Mouse (Mus musculus): ENCODE data around the gene Syt8. TPM values are rescaled to one million over a fixed set of nuclear protein-coding genes. Genes with fewer than 3 reads are reported as not detected.

The Syt8 gene
- polyA plus RNA-seq, 1 experiment from 2014 or later, result not detected

DNA sequence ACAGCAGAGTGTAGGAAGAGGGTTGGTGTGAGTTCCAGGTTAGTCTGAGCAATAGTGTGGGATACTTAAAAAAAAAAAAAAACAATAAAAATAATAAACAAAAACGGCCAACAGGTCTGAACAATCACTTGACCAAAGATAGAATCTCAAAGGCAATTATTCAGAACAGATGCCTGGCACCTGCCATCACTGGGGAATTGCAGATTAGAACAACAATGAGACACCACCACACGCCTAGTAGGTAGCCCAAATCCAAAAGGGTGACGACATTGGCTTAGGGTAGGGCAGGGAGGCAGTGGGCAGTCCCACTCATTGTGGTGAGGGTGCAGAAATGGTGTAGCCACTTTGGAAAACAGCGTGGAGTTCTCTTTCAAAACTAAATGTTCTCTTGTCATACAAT is 43.0 kb upstream of the Syt8 start:
- WGBS, result 73% methylated on average over 4 of the region's 4 CpGs
- Histone ChIP-seq H3K27me3 (ENCODE audit: control insufficient read depth, insufficient read depth, low read length) (no peaks in the 10 kb centered on the region), H3K4me2 (replicated peaks; ENCODE audit: low read depth, low read length) (no peak overlapping the region), H3K36me3 (ENCODE audit: control insufficient read depth, insufficient read depth, low read length) (no peaks in the 10 kb centered on the region), H3K9ac (ENCODE audit: low read depth, low read length) (no peak overlapping the region), H3K27ac (ENCODE audit: low read depth, low read length) (no peak overlapping the region), H3K4me3 (ENCODE audit: low read length) (no peak overlapping the region), H3K4me1 (ENCODE audit: control insufficient read depth, insufficient read depth, low read length) (peaks cover 5% of the 10 kb centered on the region), H3K9me3 (ENCODE audit: control insufficient read depth, low read length) (no peaks in the 10 kb centered on the region)
- no peak for ATAC-seq (ENCODE audit: low FRiP score, low TSS enrichment)

DNA sequence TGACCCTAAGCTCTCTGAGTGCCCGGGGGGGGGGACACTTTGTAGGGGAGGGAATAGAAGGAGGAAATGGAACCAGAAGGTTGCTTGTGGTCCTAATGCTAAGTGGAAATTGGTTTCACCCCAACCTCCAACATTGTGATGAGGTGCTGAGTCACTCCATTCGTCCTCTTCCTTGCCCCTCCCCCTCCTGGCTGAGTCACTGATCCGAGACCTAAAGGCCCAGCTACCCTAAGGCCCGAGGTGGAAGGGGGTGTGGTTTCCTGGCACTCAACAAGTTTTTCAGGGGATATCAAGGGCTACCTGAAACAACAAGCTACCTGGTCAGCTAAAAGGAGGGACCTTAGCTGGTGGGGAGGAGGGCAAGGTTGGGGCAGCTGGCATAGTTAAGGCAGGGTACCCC is 41.5 kb upstream of the Syt8 start:
- no peak overlapping the region for H3K9ac ChIP-seq (ENCODE audit: low read depth, low read length)
- H3K36me3 ChIP-seq (ENCODE audit: control insufficient read depth, insufficient read depth, low read length), result no peaks in the 10 kb centered on the region
- no peak for ATAC-seq (ENCODE audit: low FRiP score, low TSS enrichment)
- H3K4me1 ChIP-seq (ENCODE audit: control insufficient read depth, insufficient read depth, low read length), result no peaks in the 10 kb centered on the region
- no peak overlapping the region for H3K4me2 ChIP-seq (replicated peaks; ENCODE audit: low read depth, low read length)
- WGBS, result 19% methylated on average over 4 of the region's 4 CpGs
- H3K4me3 ChIP-seq (ENCODE audit: low read length), result no peak overlapping the region
- H3K9me3 ChIP-seq (ENCODE audit: control insufficient read depth, low read length), result no peaks in the 10 kb centered on the region
- no peak overlapping the region for H3K27ac ChIP-seq (ENCODE audit: low read depth, low read length)
- no peaks in the 10 kb centered on the region for H3K27me3 ChIP-seq (ENCODE audit: control insufficient read depth, insufficient read depth, low read length)

DNA sequence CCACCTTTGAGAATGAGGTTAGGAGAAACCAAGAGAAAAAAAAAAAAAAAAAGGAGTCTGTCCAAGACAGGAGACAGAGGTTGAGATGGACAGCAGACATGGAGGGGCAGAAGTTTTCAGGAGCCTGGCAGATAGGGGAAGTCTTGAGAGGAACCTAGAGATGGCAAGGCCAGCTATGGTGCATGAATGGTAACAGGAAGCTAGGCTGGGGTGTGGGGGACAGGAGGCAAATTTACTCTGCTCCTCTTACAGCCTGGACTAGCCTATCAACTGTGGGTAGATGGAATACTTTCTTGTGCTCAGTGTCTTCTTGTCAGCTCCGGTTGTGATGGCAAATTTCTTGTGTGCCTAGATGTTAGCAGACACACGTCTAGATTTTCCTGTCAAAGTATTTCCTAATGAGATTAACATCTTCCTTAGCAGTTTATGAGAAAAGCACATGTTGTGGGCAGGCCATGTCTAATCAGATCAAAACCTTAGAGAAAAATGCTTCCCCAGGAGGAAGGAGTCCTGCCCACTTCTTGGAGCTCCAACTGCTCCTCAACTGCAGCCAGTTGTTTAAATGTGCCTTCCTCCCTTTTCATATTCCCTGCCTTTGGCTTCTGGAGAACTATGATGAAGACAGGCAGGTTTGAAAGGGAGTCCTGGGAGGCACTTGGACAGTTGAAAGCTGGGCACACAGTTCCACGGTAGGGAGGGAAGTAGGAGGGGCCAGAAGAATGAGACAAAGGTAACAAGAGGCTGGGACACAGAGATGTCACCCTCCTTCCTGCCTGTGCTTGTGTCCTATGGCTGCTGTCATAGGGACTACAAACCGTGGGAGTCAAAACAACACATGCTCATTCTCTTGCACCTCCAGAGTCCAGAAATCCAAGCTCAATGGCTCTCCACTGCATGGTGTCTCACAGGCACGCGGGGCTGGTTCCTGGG is 40.1 kb upstream of the Syt8 start:
- WGBS, result 68% methylated on average over 6 of the region's 6 CpGs
- no peak overlapping the region for H3K27ac ChIP-seq (ENCODE audit: low read depth, low read length)

DNA sequence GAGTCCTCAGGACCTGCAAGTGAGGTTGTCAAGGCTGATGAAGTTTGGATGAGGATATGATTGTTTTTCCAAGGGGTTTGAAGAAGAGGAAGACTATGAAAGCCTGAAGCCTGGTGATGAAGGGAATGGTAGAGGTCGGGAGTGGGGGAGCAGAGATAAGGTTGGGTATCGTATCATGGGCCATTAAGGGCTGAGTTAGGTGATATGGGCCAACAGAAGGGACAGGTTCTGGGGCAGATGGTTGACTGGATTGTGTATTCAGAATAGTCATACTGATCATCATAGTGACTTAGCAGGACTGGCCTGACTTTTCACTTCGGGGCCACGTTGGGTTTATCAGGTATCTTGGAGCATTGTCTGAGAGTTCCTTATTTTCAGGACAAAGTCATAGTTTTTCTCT is 39.2 kb upstream of the Syt8 start:
- WGBS, result 87% methylated on average over 4 of the region's 4 CpGs
- Histone ChIP-seq H3K9ac (ENCODE audit: low read depth, low read length) (no peak overlapping the region), H3K4me3 (ENCODE audit: low read length) (no peak overlapping the region), H3K4me1 (ENCODE audit: control insufficient read depth, insufficient read depth, low read length) (0 out of 2 replicates have a peak, but pooled peaks cover 3% of the 10 kb centered on the region), H3K27ac (ENCODE audit: low read depth, low read length) (no peak overlapping the region), H3K27me3 (ENCODE audit: control insufficient read depth, insufficient read depth, low read length) (no peaks in the 10 kb centered on the region), H3K4me2 (replicated peaks; ENCODE audit: low read depth, low read length) (no peak overlapping the region), H3K9me3 (ENCODE audit: control insufficient read depth, low read length) (no peaks in the 10 kb centered on the region), H3K36me3 (ENCODE audit: control insufficient read depth, insufficient read depth, low read length) (no peaks in the 10 kb centered on the region)
- ATAC-seq (ENCODE audit: low FRiP score, low TSS enrichment), result no peak

More for the DNA sequence above, 40.1 kb upstream of the Syt8 start:
- H3K4me1 ChIP-seq (ENCODE audit: control insufficient read depth, insufficient read depth, low read length), result 0 out of 2 replicates have a peak, but pooled peaks cover under 1% of the 10 kb centered on the region
- H3K27me3 ChIP-seq (ENCODE audit: control insufficient read depth, insufficient read depth, low read length), result no peaks in the 10 kb centered on the region
- H3K9ac ChIP-seq (ENCODE audit: low read depth, low read length), result no peak overlapping the region
- no peaks in the 10 kb centered on the region for H3K9me3 ChIP-seq (ENCODE audit: control insufficient read depth, low read length)
- H3K36me3 ChIP-seq (ENCODE audit: control insufficient read depth, insufficient read depth, low read length), result no peaks in the 10 kb centered on the region
- no peak overlapping the region for H3K4me2 ChIP-seq (replicated peaks; ENCODE audit: low read depth, low read length)
- no peak for ATAC-seq (ENCODE audit: low FRiP score, low TSS enrichment)
- H3K4me3 ChIP-seq (ENCODE audit: low read length), result no peak overlapping the region

DNA sequence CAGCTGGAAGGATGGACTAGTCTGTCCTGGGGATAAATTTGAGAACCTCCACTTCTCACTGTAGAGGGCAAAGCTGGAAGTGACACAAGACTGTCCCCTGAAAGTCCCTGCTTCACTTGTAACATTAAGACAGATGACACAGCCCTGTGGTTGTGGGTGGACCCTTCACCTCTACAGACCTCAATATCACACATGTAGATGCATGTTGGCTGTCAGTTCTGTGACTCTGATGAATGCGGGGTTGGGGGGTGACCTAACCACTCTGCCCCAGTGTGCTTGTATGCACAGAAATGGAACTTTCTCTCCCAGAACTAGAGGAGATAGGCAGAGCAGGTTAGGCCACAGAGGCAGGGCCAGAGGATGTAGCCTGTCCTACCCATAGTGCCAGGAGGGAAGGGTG is 38.0 kb upstream of the Syt8 start:
- H3K36me3 ChIP-seq (ENCODE audit: control insufficient read depth, insufficient read depth, low read length), result no peaks in the 10 kb centered on the region
- H3K9ac ChIP-seq (ENCODE audit: low read depth, low read length), result no peak overlapping the region
- no peaks in the 10 kb centered on the region for H3K27me3 ChIP-seq (ENCODE audit: control insufficient read depth, insufficient read depth, low read length)
- 88% methylated on average over 1 of the region's 1 CpGs for WGBS
- no peak overlapping the region for H3K4me3 ChIP-seq (ENCODE audit: low read length)
- H3K4me2 ChIP-seq (replicated peaks; ENCODE audit: low read depth, low read length), result no peak overlapping the region
- H3K9me3 ChIP-seq (ENCODE audit: control insufficient read depth, low read length), result no peaks in the 10 kb centered on the region
- no peak for ATAC-seq (ENCODE audit: low FRiP score, low TSS enrichment)
- no peak overlapping the region for H3K27ac ChIP-seq (ENCODE audit: low read depth, low read length)
- H3K4me1 ChIP-seq (ENCODE audit: control insufficient read depth, insufficient read depth, low read length), result 0 out of 2 replicates have a peak, but pooled peaks cover 3% of the 10 kb centered on the region

DNA sequence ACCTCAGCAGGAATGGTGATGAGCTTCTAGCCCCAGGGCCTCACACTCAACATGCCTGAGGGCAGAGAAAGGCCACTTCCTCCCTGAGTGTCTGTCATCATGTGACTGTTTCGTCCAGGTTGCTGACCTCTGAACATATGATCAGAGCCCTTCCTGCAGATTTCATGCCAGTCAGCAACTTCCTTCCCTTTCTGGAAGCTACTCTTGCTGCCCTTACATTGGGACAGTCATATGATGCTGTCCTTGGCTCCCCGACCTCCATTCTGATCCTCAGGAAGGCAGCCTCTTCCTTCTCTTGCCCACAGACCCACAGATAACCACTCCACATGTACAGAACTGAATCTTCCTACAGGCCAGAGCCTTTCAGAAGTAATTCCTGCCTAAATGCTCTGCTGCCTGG is 36.6 kb upstream of the Syt8 start:
- ATAC-seq (ENCODE audit: low FRiP score, low TSS enrichment), result no peak
- peak overlapping the region; percentile 1; the same call in 1 of the 2 replicates for H3K27ac ChIP-seq (ENCODE audit: low read depth, low read length)
- no peaks in the 10 kb centered on the region for H3K9me3 ChIP-seq (ENCODE audit: control insufficient read depth, low read length)
- H3K36me3 ChIP-seq (ENCODE audit: control insufficient read depth, insufficient read depth, low read length), result no peaks in the 10 kb centered on the region
- H3K4me3 ChIP-seq (ENCODE audit: low read length), result no peak overlapping the region
- H3K9ac ChIP-seq (ENCODE audit: low read depth, low read length), result no peak overlapping the region
- no peak overlapping the region for H3K4me2 ChIP-seq (replicated peaks; ENCODE audit: low read depth, low read length)
- 42% methylated on average over 2 of the region's 2 CpGs for whole genome bisulfite sequencing
- 0 out of 2 replicates have a peak, but pooled peaks cover 3% of the 10 kb centered on the region for H3K4me1 ChIP-seq (ENCODE audit: control insufficient read depth, insufficient read depth, low read length)
- H3K27me3 ChIP-seq (ENCODE audit: control insufficient read depth, insufficient read depth, low read length), result no peaks in the 10 kb centered on the region

DNA sequence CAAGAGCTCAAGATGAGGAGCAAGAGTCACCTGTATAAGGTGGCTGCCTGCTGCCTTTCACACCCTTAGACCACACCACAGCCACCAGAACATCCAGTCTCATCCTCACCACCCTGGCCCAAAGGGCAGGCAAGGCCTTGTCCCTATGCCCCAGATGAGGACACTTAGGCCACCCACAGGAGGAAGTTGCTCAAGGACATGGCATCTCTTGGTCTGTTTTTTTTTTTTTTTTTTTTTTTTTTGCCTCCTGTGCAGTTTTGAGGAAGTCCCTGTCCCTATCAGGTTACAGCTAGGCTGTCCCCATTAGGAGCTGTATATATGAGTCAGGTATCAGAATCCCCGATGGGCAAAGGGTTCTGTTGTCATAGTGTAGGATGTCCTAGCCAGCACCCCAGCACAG is 35.4 kb upstream of the Syt8 start:
- Histone ChIP-seq H3K4me2 (replicated peaks; ENCODE audit: low read depth, low read length) (no peak overlapping the region), H3K9ac (ENCODE audit: low read depth, low read length) (no peak overlapping the region), H3K27ac (ENCODE audit: low read depth, low read length) (0 out of 2 replicates have a peak overlapping the region, but pooled peaks have one; percentile 9), H3K9me3 (ENCODE audit: control insufficient read depth, low read length) (no peaks in the 10 kb centered on the region), H3K36me3 (ENCODE audit: control insufficient read depth, insufficient read depth, low read length) (no peaks in the 10 kb centered on the region), H3K4me3 (ENCODE audit: low read length) (no peak overlapping the region), H3K27me3 (ENCODE audit: control insufficient read depth, insufficient read depth, low read length) (no peaks in the 10 kb centered on the region), H3K4me1 (ENCODE audit: control insufficient read depth, insufficient read depth, low read length) (peaks cover 5% of the 10 kb centered on the region; the same call in 1 of the 2 replicates)
- 0 out of 2 replicates have a peak, but pooled peaks have one; percentile 41 for ATAC-seq (ENCODE audit: low FRiP score, low TSS enrichment)
- WGBS, result 15% methylated on average over 1 of the region's 1 CpGs

DNA sequence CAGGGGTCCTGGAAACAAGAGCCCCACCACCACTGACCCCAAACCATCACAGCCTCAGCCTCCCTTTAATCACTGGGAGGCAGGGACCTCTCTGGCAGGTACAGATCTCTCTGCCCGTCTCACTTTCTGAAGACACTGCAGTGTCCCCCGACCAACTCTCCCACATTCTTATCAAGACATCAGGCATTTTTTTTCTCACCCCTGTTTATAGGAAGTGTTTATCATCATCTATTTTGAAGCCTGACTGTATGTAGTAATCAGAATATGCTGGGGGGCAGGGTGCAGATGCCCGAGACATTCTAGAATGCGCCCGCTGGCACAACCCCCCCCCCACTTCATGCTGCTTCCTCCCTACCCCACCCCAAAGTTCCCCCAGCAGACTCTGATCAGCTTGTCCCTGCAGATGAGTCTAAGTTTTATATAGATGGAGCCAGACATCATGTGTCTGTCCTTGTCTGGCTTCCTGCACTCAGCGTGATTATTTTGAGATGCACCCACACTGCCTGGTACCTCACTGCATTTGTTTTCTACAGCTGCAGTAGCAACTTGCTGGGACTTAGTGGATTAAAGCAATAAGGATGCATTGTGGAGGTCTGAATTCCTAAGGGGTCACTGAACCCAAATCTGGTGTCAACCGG is 34.4 kb upstream of the Syt8 start:
- H3K4me1 ChIP-seq (ENCODE audit: control insufficient read depth, insufficient read depth, low read length), result peaks cover 7% of the 10 kb centered on the region; the same call in 1 of the 2 replicates
- ATAC-seq (ENCODE audit: low FRiP score, low TSS enrichment), result no peak
- no peak overlapping the region; the same call in 1 of the 2 replicates for H3K27ac ChIP-seq (ENCODE audit: low read depth, low read length)
- no peak overlapping the region for H3K4me3 ChIP-seq (ENCODE audit: low read length)
- H3K36me3 ChIP-seq (ENCODE audit: control insufficient read depth, insufficient read depth, low read length), result no peaks in the 10 kb centered on the region
- H3K27me3 ChIP-seq (ENCODE audit: control insufficient read depth, insufficient read depth, low read length), result no peaks in the 10 kb centered on the region
- no peaks in the 10 kb centered on the region for H3K9me3 ChIP-seq (ENCODE audit: control insufficient read depth, low read length)
- no peak overlapping the region for H3K9ac ChIP-seq (ENCODE audit: low read depth, low read length)
- H3K4me2 ChIP-seq (replicated peaks; ENCODE audit: low read depth, low read length), result no peak overlapping the region
- 57% methylated on average over 7 of the region's 7 CpGs for WGBS

DNA sequence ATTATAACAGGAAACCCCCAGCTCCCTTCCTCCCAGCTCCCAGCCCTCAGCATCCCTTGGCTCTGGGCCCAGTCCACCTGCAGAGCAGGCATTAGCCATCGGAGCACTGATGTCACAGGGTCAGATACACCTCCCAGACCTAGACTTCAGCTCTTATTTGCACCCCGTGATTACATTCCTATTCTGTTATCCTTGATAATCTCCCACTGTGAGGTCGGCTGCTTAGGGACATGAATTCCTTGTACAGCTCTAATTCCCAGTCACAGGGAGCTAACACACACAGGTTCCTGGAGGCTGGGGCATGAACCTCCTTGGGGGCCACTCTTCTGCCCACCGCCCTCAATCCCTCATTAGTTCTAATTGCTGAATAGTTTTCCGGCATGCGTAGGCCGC is 33.9 kb upstream of the Syt8 start:
- Histone ChIP-seq H3K27me3 (ENCODE audit: control insufficient read depth, insufficient read depth, low read length) (no peaks in the 10 kb centered on the region), H3K36me3 (ENCODE audit: control insufficient read depth, insufficient read depth, low read length) (no peaks in the 10 kb centered on the region), H3K4me2 (replicated peaks; ENCODE audit: low read depth, low read length) (no peak overlapping the region), H3K27ac (ENCODE audit: low read depth, low read length) (peak overlapping the region; percentile 37; the same call in 1 of the 2 replicates), H3K4me1 (ENCODE audit: control insufficient read depth, insufficient read depth, low read length) (peaks cover 7% of the 10 kb centered on the region; the same call in 1 of the 2 replicates), H3K9me3 (ENCODE audit: control insufficient read depth, low read length) (no peaks in the 10 kb centered on the region), H3K9ac (ENCODE audit: low read depth, low read length) (no peak overlapping the region), H3K4me3 (ENCODE audit: low read length) (no peak overlapping the region)
- WGBS, result 49% methylated on average over 7 of the region's 7 CpGs
- ATAC-seq (ENCODE audit: low FRiP score, low TSS enrichment), result no peak

Data from kidney, embryonic 14.5 days (tissue).